Mouse (Mus musculus) hematopoietic stem cell, adult 5-6 weeks (primary cell): ENCODE measurements at regions not wholly inside any gene's neighbourhood (a gene's known extent, or its start where the extent isn't known, plus 50 kb on each side); places are given as distances from the start of the nearest gene placed in this dataset.
A peak's percentile ranks its signal among the peaks of the same experiment; 100 is the strongest.

Experiments
- ATAC-seq, 2 experiments: fragments of 125-278 bp in 1 of 2; replicated peaks in 1 of 2; 2 replicates each; pipeline ENCODE4 v1.8.0; 2016 to 2017; ENCODE audit warnings: inconsistent platforms in 2 of 2, mild to moderate bottlenecking in 2 of 2, moderate number of reproducible peaks in 2 of 2, low read depth in 1 of 2, moderate TSS enrichment in 1 of 2; ENCODE audit not compliant: low FRiP score in 2 of 2, poor library complexity in 2 of 2, severe bottlenecking in 2 of 2, insufficient read depth in 1 of 2, low TSS enrichment in 1 of 2

- no peak for ATAC-seq
Observed at GRCm38 (mm10) chr7:133477221-133477620, 124.7 kb downstream of the Tex36 start.

DNA sequence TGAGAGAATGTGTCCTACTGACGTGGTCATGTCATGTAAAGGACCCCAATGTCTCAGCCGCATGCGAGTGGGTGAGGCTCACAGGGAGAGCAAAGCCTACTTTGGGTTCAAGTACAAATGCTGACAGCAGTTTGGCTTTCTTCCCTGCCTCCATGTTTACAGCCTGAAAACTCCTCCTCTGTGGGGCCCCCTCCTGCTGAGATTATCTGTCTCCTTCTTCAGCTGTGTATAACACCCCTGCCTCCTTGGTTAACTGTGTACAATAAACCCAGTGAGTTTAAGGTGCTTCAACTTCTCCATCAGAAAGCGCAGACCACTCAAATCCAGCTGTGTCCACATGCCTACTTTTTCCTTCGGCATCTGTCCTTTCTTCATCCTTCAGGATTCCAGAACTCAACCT is 130.3 kb downstream of the Tex36 start:
- ATAC-seq = no peak

GRCm38 (mm10) chr7:133470620-133470958 is 131.4 kb downstream of the Tex36 start:
- no peak for ATAC-seq

GRCm38 (mm10) chr7:133469952-133470619 is 131.9 kb downstream of the Tex36 start:
- no peak for ATAC-seq

DNA sequence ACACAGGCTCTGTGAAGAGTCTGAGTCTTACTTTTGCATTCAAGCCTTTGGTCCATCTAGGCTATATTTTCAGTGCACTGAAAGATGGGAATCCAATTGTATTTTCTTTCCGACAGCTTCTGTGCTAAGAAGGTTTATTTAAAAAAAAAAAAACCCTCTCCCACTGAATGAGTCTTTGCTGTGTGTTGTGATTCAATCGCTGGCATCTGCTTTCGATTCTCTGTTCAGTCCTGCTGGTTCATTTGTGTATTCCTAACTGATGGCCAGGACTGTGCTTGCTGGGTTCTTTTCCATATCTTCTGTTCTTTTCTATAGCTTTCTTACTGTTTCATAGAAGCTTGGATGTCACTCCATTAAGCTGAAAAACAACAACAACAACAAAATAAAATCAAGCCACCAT is 132.9 kb downstream of the Tex36 start:
- no peak for ATAC-seq

- ATAC-seq = no peak
Observed at GRCm38 (mm10) chr7:133468346-133468745, 133.6 kb downstream of the Tex36 start.

DNA sequence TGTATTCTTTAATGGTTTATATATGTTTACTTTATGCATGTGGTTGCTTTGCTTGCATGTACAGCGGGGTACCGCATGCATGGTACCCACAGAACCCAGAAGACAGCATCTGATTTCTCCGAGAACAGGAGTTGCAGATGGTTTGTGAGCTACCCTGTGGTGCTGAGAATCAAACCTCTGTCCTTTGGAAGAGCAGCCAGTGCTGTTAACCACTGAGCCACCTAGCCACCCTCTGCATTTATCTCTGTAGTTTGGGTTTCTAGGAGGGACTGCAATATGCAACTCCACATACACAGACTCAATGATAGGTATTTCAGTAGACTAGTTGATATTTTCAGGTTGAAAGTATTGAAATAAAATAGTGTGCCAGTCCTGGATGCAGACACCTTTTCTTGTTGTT is 134.4 kb downstream of the Tex36 start:
- no peak for ATAC-seq

GRCm38 (mm10) chr7:133459306-133459705 is 142.7 kb downstream of the Tex36 start:
- ATAC-seq = no peak

GRCm38 (mm10) chr7:133457436-133458324 is 144.3 kb downstream of the Tex36 start:
- ATAC-seq = peak; percentile 47 to 64

DNA sequence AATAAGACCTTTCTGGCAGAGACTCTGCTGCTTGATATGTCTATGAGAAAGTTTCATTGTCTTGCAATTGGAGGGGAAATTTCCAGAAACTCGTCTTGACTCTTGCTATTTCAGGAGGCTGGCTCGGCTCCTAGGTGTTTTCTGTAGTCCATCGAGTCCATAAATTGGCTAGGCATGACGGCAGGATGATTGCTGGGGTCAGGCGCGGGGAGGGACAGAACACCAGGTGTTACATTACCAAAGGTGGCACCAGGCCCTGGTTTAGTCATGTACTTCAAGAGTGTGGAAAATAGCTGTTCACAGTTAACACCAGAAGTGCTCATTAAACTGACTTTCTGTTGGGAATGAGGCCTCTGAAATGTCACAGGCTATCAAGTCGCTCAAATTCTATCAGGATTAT is 151.7 kb downstream of the Tex36 start:
- ATAC-seq = no peak

GRCm38 (mm10) chr7:133447079-133447478 is 154.9 kb downstream of the Tex36 start:
- ATAC-seq = no peak

DNA sequence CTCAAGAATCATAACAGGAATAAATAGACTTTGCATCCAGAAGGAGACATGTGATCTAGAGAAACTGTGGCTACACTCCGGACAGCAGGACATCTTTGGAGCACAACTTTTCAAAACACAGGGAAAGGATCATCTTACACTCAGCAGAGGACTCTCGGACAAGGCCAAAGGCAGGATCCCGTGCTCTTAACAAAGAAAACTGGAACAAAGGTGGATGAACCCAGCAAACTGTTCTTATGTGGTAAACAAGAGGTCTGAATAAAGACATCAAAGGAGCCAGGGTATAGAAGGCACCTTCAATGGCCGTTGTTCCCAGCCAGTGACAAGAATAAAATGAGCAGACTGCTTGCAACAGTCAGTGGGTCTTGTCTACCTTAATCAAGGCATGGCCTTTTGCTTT is 160.3 kb downstream of the Tex36 start:
- no peak for ATAC-seq

- ATAC-seq = no peak
Observed at GRCm38 (mm10) chr7:133441169-133441568, 160.8 kb downstream of the Tex36 start.

DNA sequence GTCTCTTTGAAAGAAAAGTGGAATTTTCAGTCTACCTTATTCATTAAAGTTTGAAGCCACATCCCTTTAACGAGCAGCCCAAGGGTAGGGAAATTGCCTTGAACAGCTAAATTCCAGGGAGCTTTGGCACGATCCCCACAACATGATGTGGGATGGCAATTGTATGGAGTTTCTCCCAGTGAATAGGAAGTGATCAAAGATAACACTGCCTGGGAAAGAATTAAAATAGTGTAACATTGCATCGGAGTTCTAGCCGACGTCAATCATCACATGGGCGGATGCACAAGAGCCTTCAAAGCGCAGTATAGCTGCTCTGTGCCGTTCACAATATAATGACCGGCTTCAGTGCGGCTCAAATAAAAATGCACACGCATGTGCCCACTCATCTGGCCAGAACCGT is 161.2 kb downstream of the Tex36 start:
- ATAC-seq = no peak

GRCm38 (mm10) chr7:133440086-133440485 is 161.9 kb downstream of the Tex36 start:
- no peak for ATAC-seq

GRCm38 (mm10) chr7:133438631-133439030 is 163.3 kb downstream of the Tex36 start:
- no peak for ATAC-seq

- ATAC-seq = no peak
Observed at GRCm38 (mm10) chr7:133437866-133438265, 164.1 kb downstream of the Tex36 start.

DNA sequence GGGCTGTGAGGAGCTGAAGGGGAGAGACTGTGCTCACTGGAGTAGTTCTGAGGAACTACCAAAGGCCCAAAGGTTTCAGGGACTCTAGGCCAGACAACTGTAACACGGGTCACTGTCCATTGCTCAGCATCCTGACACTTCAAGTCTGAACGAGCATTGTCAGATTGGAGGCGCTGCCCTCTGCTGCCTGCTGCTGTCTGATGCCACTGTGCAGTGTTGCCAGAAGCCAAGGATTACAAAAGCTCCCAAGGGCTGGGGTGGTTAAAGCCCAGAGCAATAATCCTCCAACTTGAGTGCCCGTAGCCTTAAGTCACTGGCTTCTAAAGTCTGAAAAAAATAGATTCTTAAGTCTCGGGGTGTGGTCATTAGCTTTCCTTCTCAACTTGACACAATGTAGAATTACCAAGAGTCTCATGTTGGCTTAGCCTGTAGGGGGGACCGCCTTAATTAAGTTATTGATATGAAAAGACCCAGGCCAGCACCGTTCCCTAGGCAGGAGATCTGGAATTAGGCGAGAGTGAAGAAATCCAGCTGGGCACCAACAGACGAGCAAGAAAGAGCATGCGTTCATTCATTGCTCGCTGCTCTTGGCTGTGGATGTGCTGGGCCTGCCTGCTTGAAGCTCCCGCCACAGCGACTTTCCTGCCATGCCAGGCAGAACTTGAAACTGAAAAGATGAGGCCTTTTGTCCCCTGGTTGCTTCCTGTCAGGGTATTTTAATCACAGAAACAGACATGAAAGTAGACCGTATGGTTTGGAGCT is 166.2 kb downstream of the Tex36 start:
- no peak for ATAC-seq
